In genomic region chr7:97414426-97414825, GRCm38 (mm10) we compare ENCODE assay signal across 17 mouse cellular contexts. TPM values are rescaled to one million over a fixed set of nuclear protein-coding genes. Genes with fewer than 3 reads are reported as not detected.
DNase-seq lines count a peak whose midpoint lies in the region; ATAC-seq and TF ChIP-seq lines count a peak whose summit lies in the region.
"Had no signal": no experiment of that assay in that cellular context is flagged by ENCODE, and none has a peak within 500 bp of the region (broad histone marks: within the 10 kb centered on the region; RNA-seq: fewer than 3 reads in every experiment).

No protein-coding gene starts in this region.

- no peak for ATAC-seq in heart, embryonic 11.5 days (replicated peaks; ENCODE audit: insufficient number of reproducible peaks, low FRiP score, low TSS enrichment)
- ATAC-seq in forebrain, postnatal 0 days: no peak
- ATAC-seq: CD4-positive, CD25-positive, alpha-beta regulatory T cell, adult 4 months; forebrain, embryonic 13.5 days; inflammation-experienced regulatory T-cells, adult 6 months had no signal

- peaks cover 6% of the 10 kb centered on the region for H3K36me3 ChIP-seq in heart, adult 2 months (ENCODE audit: control insufficient read depth, insufficient read depth, low read length)
- peaks cover 12% of the 10 kb centered on the region for H3K36me3 ChIP-seq in heart, embryonic 11.5 days (ENCODE audit: control insufficient read depth, insufficient read depth, low read length)
- H3K36me3 ChIP-seq in ES-E14 (ENCODE audit: control insufficient read depth, insufficient read depth, low read length, poor library complexity, severe bottlenecking): peaks cover under 1% of the 10 kb centered on the region; the same call in 1 of the 2 replicates
- H3K36me3 ChIP-seq in forebrain, postnatal 0 days (ENCODE audit: insufficient read depth): peaks cover 20% of the 10 kb centered on the region

- peak overlapping the region; percentile 82 for H3K27ac ChIP-seq in heart, adult 2 months
- H3K27ac ChIP-seq in heart, embryonic 11.5 days (ENCODE audit: low read depth, low read length): no peak overlapping the region
- no peak overlapping the region for H3K27ac ChIP-seq in ES-E14 (ENCODE audit: insufficient read depth, low read depth, low read length, poor library complexity, severe bottlenecking)
- H3K27ac ChIP-seq in forebrain, postnatal 0 days (ENCODE audit: low read depth, low read length): no peak overlapping the region
- H3K27ac ChIP-seq: forebrain, embryonic 13.5 days; limb, embryonic 12.5 days; neural tube, embryonic 12.5 days had no signal

- TF ChIP-seq CTCF in heart, adult 2 months (IDR thresholded peaks at IDR 0.05): no peak
- TF ChIP-seq CTCF in forebrain, postnatal 0 days (IDR thresholded peaks at IDR 0.05; ENCODE audit: low read depth): no peak

- H3K9me3 ChIP-seq in heart, embryonic 11.5 days (replicated peaks; ENCODE audit: control insufficient read depth, low read length): no peaks in the 10 kb centered on the region
- no peaks in the 10 kb centered on the region for H3K9me3 ChIP-seq in ES-E14 (ENCODE audit: control insufficient read depth, insufficient read depth, low read depth, low read length)
- no peaks in the 10 kb centered on the region for H3K9me3 ChIP-seq in forebrain, postnatal 0 days (ENCODE audit: low read length)
- H3K9me3 ChIP-seq: forebrain, embryonic 13.5 days; limb, embryonic 12.5 days; neural tube, embryonic 12.5 days had no signal

- TF ChIP-seq POLR2A in heart, adult 2 months (IDR thresholded peaks at IDR 0.05; ENCODE audit: insufficient read depth, low read depth, low read length): no peak

- 9% methylated on average over 1 of the region's 1 CpGs for WGBS in heart, adult 2 months
- WGBS in heart, embryonic 11.5 days (ENCODE audit: insufficient replicate concordance): 80% methylated on average over 1 of the region's 1 CpGs
- 93% methylated on average over 1 of the region's 1 CpGs for WGBS in forebrain, postnatal 0 days

- no peak overlapping the region for H3K4me2 ChIP-seq in heart, embryonic 11.5 days
- H3K4me2 ChIP-seq in forebrain, postnatal 0 days (ENCODE audit: low read depth): no peak overlapping the region
- H3K4me2 ChIP-seq: forebrain, embryonic 13.5 days; limb, embryonic 12.5 days; neural tube, embryonic 12.5 days had no signal

- H3K79me2 ChIP-seq in heart, adult 2 months (replicated peaks; ENCODE audit: control insufficient read depth, insufficient read depth, low read length): peaks cover 2% of the 10 kb centered on the region; the same call in 1 of the 2 replicates

- H3K4me1 ChIP-seq in heart, adult 2 months (ENCODE audit: control insufficient read depth, insufficient read depth, low read length): peaks cover 19% of the 10 kb centered on the region
- no peaks in the 10 kb centered on the region for H3K4me1 ChIP-seq in heart, embryonic 11.5 days (ENCODE audit: control insufficient read depth, insufficient read depth, low read length)
- peaks cover 2 to 11% of the 10 kb centered on the region in 2 experiments; a peak in 1 of 4 replicates for H3K4me1 ChIP-seq in ES-E14 (ENCODE audit: control insufficient read depth in 2 of 2, insufficient read depth in 2 of 2, low read length in 2 of 2, poor library complexity in 1 of 2)
- 0 out of 2 replicates have a peak, but pooled peaks cover 3% of the 10 kb centered on the region for H3K4me1 ChIP-seq in forebrain, postnatal 0 days (ENCODE audit: insufficient read depth)
- H3K4me1 ChIP-seq: neural tube, embryonic 12.5 days had no signal

- in situ Hi-C loops in ES-E14 (cut with MboI; ENCODE audit: low sequenced_read_pairs in 2 of 2, unreplicated experiment in 2 of 2): no loop called here

- intact Hi-C loops in heart, adult 2 months (cut with DNase I): loop anchor here (2.0 kb wide), 2 partner anchors 14 to 22 kb away; partner anchors contain the start of gene Ndufc2
- intact Hi-C loops in left cerebral cortex, postnatal 4 days (cut with DNase I): no loop called here

- TF ChIP-seq EP300 in heart, adult 2 months (IDR thresholded peaks at IDR 0.05; ENCODE audit: insufficient read depth, low read depth, low read length): peak; percentile 58; the same call in 1 of the 2 replicates

- H3K27me3 ChIP-seq in heart, adult 2 months (ENCODE audit: control insufficient read depth, insufficient read depth, low read length): no peaks in the 10 kb centered on the region
- H3K27me3 ChIP-seq in heart, embryonic 11.5 days (ENCODE audit: control insufficient read depth, insufficient read depth, low read length): no peaks in the 10 kb centered on the region
- H3K27me3 ChIP-seq in forebrain, postnatal 0 days (ENCODE audit: insufficient read depth, low read length): no peaks in the 10 kb centered on the region
- H3K27me3 ChIP-seq: forebrain, embryonic 13.5 days; limb, embryonic 12.5 days; neural tube, embryonic 12.5 days had no signal

- DNase-seq in heart, adult 2 months: peak in 1 of 2 experiments; percentile 55
- DNase-seq in ES-E14 (ENCODE audit: low read depth, low spot score) (peak; percentile 40), adipocyte (ENCODE audit: low spot score) (peak; percentile 53)
- peak; percentile 27 for DNase-seq in heart, postnatal 4 days
- no peak for DNase-seq in forebrain, postnatal 0 days
- DNase-seq in urinary bladder, adult 2 months (ENCODE audit: low spot score): no peak
- no peak for DNase-seq in left cerebral cortex, postnatal 4 days
- DNase-seq: cerebellum, adult 8-10 months; thymus, postnatal 36 days had no signal

- H3K4me3 ChIP-seq in heart, adult 2 months: no peak overlapping the region; the same call in 1 of the 2 replicates
- H3K4me3 ChIP-seq in heart, embryonic 11.5 days (ENCODE audit: low read depth, low read length): no peak overlapping the region
- no peak overlapping the region for H3K4me3 ChIP-seq in ES-E14 (ENCODE audit: insufficient read depth in 1 of 2, low read depth in 1 of 2, low read length in 2 of 2, poor library complexity in 1 of 2, severe bottlenecking in 1 of 2)
- H3K4me3 ChIP-seq in forebrain, postnatal 0 days (ENCODE audit: low read depth, low read length): no peak overlapping the region
- H3K4me3 ChIP-seq: forebrain, embryonic 13.5 days; limb, embryonic 12.5 days; neural tube, embryonic 12.5 days had no signal

- H3K9ac ChIP-seq in heart, adult 2 months (ENCODE audit: low read depth, low read length): peak overlapping the region; percentile 20
- H3K9ac ChIP-seq in heart, embryonic 11.5 days (ENCODE audit: low read depth, low read length): no peak overlapping the region
- no peak overlapping the region for H3K9ac ChIP-seq in ES-E14 (ENCODE audit: insufficient read depth, low read depth, low read length, poor library complexity, severe bottlenecking)
- H3K9ac ChIP-seq in forebrain, postnatal 0 days: no peak overlapping the region
- H3K9ac ChIP-seq: forebrain, embryonic 13.5 days; limb, embryonic 12.5 days; neural tube, embryonic 12.5 days had no signal

TF ChIP-seq in ES-E14, 5 proteins besides CTCF, POLR2A, EP300 and RAD21:
- no peak for TF ChIP-seq ZC3H11A (IDR thresholded peaks at IDR 0.05; ENCODE audit: borderline replicate concordance, low read depth, low read length)
- TF ChIP-seq ZNF384 (IDR thresholded peaks at IDR 0.05; ENCODE audit: low read depth, low read length): no peak
- TF ChIP-seq CHD2 (IDR thresholded peaks at IDR 0.05; ENCODE audit: low read depth, low read length): no peak
- TF ChIP-seq HCFC1 (IDR thresholded peaks at IDR 0.05; ENCODE audit: borderline replicate concordance, insufficient read depth, low read length): no peak
- TF ChIP-seq MAFK (IDR thresholded peaks at IDR 0.05; ENCODE audit: insufficient read depth, low read depth, low read length): no peak

RNA-seq across cellular contexts. Expression of gene Thrsp, which starts 3.1 kb away (rescaled TPM):
- 10 to 100 TPM; 68.6 to 77.2 TPM for total RNA-seq in heart, adult 2 months (2021)
- polyA plus RNA-seq in heart, adult 2 months (2012; rRNA removed): 118 and 171 TPM in 2 replicates
- polyA plus RNA-seq in heart, embryonic 11.5 days (2014; fragmentation: Nextera tagmentation; extraction: Ambion mirVana): 0.11 and 0.96 TPM in 2 replicates
- total RNA-seq in ES-E14 (2012; rRNA removed): 0.85 and 0.89 TPM in 2 replicates
- 1 to 10 TPM; 4.3 to 6.4 TPM for total RNA-seq in heart, postnatal 4 days (2021)
- total RNA-seq in forebrain, postnatal 0 days (2014; rRNA removed): 6.7 and 11.2 TPM in 2 replicates
- 8.6 and 11.7 TPM in 2 replicates for polyA plus RNA-seq in forebrain, postnatal 0 days (2015; fragmentation: Nextera tagmentation; extraction: Ambion mirVana)
- polyA plus RNA-seq in urinary bladder, adult 2 months (2012; rRNA removed): 45.2 and 95.3 TPM in 2 replicates
- total RNA-seq in left cerebral cortex, postnatal 4 days (2021): 1 to 10 TPM; 2.4 to 2.6 TPM
- total RNA-seq: hematopoietic stem cell, adult 5-6 weeks; megakaryocyte progenitor cell, adult 5-6 weeks had no signal

RNA-seq across cellular contexts. Expression of gene Ndufc2, which starts 14.6 kb away (rescaled TPM):
- total RNA-seq in heart, adult 2 months (2021): 100 to 1,000 TPM; 483 to 533 TPM
- 305 and 346 TPM in 2 replicates for polyA plus RNA-seq in heart, adult 2 months (2012; rRNA removed)
- polyA plus RNA-seq in heart, embryonic 11.5 days (2014; fragmentation: Nextera tagmentation; extraction: Ambion mirVana): 502 and 505 TPM in 2 replicates
- total RNA-seq in ES-E14 (2012; rRNA removed): 233 and 286 TPM in 2 replicates
- 100 to 1,000 TPM; 507 TPM for total RNA-seq in heart, postnatal 4 days (2021)
- total RNA-seq in forebrain, postnatal 0 days (2014; rRNA removed): 384 and 445 TPM in 2 replicates
- 631 and 789 TPM in 2 replicates for polyA plus RNA-seq in forebrain, postnatal 0 days (2015; fragmentation: Nextera tagmentation; extraction: Ambion mirVana)
- 148 and 154 TPM in 2 replicates for polyA plus RNA-seq in urinary bladder, adult 2 months (2012; rRNA removed)
- total RNA-seq in left cerebral cortex, postnatal 4 days (2021): 100 to 1,000 TPM; 249 to 255 TPM

RNA-seq across cellular contexts. Expression of gene Kctd14, which starts 36.7 kb away (rescaled TPM):
- under 1 TPM; 0.13 to 0.39 TPM for total RNA-seq in heart, adult 2 months (2021)
- 0.23 and 0.61 TPM in 2 replicates for polyA plus RNA-seq in heart, adult 2 months (2012; rRNA removed)
- 0.66 and 0.67 TPM in 2 replicates for polyA plus RNA-seq in heart, embryonic 11.5 days (2014; fragmentation: Nextera tagmentation; extraction: Ambion mirVana)
- total RNA-seq in ES-E14 (2012; rRNA removed): 0.09 TPM in 1 of 2 replicates, not detected in the other
- total RNA-seq in heart, postnatal 4 days (2021): under 1 TPM; 0.36 to 0.50 TPM
- total RNA-seq in forebrain, postnatal 0 days (2014; rRNA removed): 0.05 and 0.38 TPM in 2 replicates
- polyA plus RNA-seq in forebrain, postnatal 0 days (2015; fragmentation: Nextera tagmentation; extraction: Ambion mirVana): 1.8 and 1.9 TPM in 2 replicates
- polyA plus RNA-seq in urinary bladder, adult 2 months (2012; rRNA removed): 1.2 and 1.4 TPM in 2 replicates
- 1 to 10 TPM in 1 of 2 experiments, under 1 TPM in 1; 0.93 to 1.1 TPM for total RNA-seq in left cerebral cortex, postnatal 4 days (2021)

RNA-seq across cellular contexts. Expression of gene Alg8, which starts 43.0 kb away (rescaled TPM):
- 1 to 10 TPM; 4.3 to 5.2 TPM for total RNA-seq in heart, adult 2 months (2021)
- polyA plus RNA-seq in heart, adult 2 months (2012; rRNA removed): 7.3 and 9.9 TPM in 2 replicates
- 35.1 and 39.2 TPM in 2 replicates for polyA plus RNA-seq in heart, embryonic 11.5 days (2014; fragmentation: Nextera tagmentation; extraction: Ambion mirVana)
- total RNA-seq in ES-E14 (2012; rRNA removed): 9.0 and 9.7 TPM in 2 replicates
- 10 to 100 TPM; 12.5 to 13.4 TPM for total RNA-seq in heart, postnatal 4 days (2021)
- 3.5 and 7.5 TPM in 2 replicates for total RNA-seq in forebrain, postnatal 0 days (2014; rRNA removed)
- 8.6 and 10.6 TPM in 2 replicates for polyA plus RNA-seq in forebrain, postnatal 0 days (2015; fragmentation: Nextera tagmentation; extraction: Ambion mirVana)
- 11.0 and 14.4 TPM in 2 replicates for polyA plus RNA-seq in urinary bladder, adult 2 months (2012; rRNA removed)
- 10 to 100 TPM in 1 of 2 experiments, 1 to 10 TPM in 1; 9.4 to 12.4 TPM for total RNA-seq in left cerebral cortex, postnatal 4 days (2021)

Comparison
In these comparisons a context has a peak if more than half of its experiments do, and no peak if none do; other contexts are left out.
1. DNase-seq: peak in ES-E14 (single experiment), adipocyte (single experiment) and heart, postnatal 4 days (single experiment); none in forebrain, postnatal 0 days (single experiment), urinary bladder, adult 2 months (single experiment) and left cerebral cortex, postnatal 4 days (single experiment).